8 mouse cellular contexts compared by ENCODE assay signal in the genomic region with DNA sequence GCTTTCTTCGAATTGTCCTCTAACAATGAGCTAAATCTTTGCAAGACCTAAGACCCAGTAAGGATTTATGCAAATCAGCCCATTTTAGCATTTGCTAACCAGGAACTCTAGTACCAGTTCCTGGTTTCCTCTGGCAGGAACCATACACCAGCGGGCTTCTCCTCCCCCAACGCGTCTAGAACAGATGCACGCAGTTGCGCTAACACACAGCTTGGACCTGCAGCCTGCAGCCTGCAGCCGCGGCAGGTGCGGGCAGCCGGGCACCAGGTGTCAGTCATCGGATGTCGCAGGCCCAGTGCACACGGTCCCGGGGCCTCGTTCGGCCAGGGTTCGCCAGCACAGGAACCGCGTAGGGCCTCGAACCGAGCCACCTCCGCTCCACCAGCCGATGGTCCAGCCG. TPM values are rescaled to one million over a fixed set of nuclear protein-coding genes. Genes with fewer than 3 reads are reported as not detected.
DNase-seq lines count a peak whose midpoint lies in the region; ATAC-seq and TF ChIP-seq lines count a peak whose summit lies in the region.

No protein-coding gene starts in this region.

- no peak for TF ChIP-seq CTCF in kidney, adult 2 months (conservative IDR thresholded peaks at IDR 0.05; ENCODE audit: insufficient read depth, insufficient read length, low read depth, low read length)
- TF ChIP-seq CTCF in MEL (IDR thresholded peaks at IDR 0.05 in 2 of 3, conservative IDR thresholded peaks at IDR 0.05 in 1 of 3; ENCODE audit: control insufficient read depth in 1 of 3, insufficient read depth in 1 of 3, low read depth in 2 of 3, low read length in 3 of 3, poor library complexity in 1 of 3, severe bottlenecking in 1 of 3) = no peak

- H3K4me2 ChIP-seq in forebrain, embryonic 11.5 days (ENCODE audit: low read depth, low read length, severe bottlenecking) = peak overlapping the region; percentile 76
- H3K4me2 ChIP-seq in limb, embryonic 12.5 days = peak overlapping the region; percentile 79
- peak overlapping the region; percentile 61 for H3K4me2 ChIP-seq in midbrain, embryonic 14.5 days (ENCODE audit: low read length)

- peak overlapping the region; percentile 99 for H3K27ac ChIP-seq in kidney, adult 2 months (ENCODE audit: insufficient read depth, low read depth, low read length)
- H3K27ac ChIP-seq in MEL (ENCODE audit: control insufficient read depth, low read depth, low read length) = peak overlapping the region; percentile 33
- peak overlapping the region; percentile 91; the same call in 1 of the 2 replicates for H3K27ac ChIP-seq in forebrain, embryonic 11.5 days (ENCODE audit: low read depth, low read length)
- H3K27ac ChIP-seq in limb, embryonic 12.5 days = peak overlapping the region; percentile 95
- H3K27ac ChIP-seq in midbrain, embryonic 14.5 days (replicated peaks; ENCODE audit: low read depth, low read length) = peak overlapping the region; percentile 97

- TF ChIP-seq RAD21 in MEL (IDR thresholded peaks at IDR 0.05; ENCODE audit: low read depth, low read length) = no peak

- peaks cover 24% of the 10 kb centered on the region for H3K79me2 ChIP-seq in MEL (ENCODE audit: control insufficient read depth, insufficient read depth, low read length, poor library complexity)

- peak overlapping the region; percentile 98 for H3K4me3 ChIP-seq in kidney, adult 2 months (ENCODE audit: insufficient read depth, low read depth, low read length)
- H3K4me3 ChIP-seq in MEL (ENCODE audit: control insufficient read depth in 1 of 2, insufficient read depth in 1 of 2, low read depth in 2 of 2, low read length in 2 of 2) = peak overlapping the region; percentile 77 to 97
- H3K4me3 ChIP-seq in forebrain, embryonic 11.5 days (ENCODE audit: low read depth, low read length) = peak overlapping the region; percentile 92
- H3K4me3 ChIP-seq in limb, embryonic 12.5 days (replicated peaks) = peak overlapping the region; percentile 89
- peak overlapping the region; percentile 100 for H3K4me3 ChIP-seq in midbrain, embryonic 14.5 days (replicated peaks; ENCODE audit: low read depth, low read length)

- no peaks in the 10 kb centered on the region for H3K27me3 ChIP-seq in kidney, adult 2 months (replicated peaks; ENCODE audit: control insufficient read depth, insufficient read depth, low read length)
- no peaks in the 10 kb centered on the region for H3K27me3 ChIP-seq in MEL (ENCODE audit: control insufficient read depth in 1 of 2, insufficient read depth in 2 of 2, low read length in 2 of 2)
- no peaks in the 10 kb centered on the region for H3K27me3 ChIP-seq in forebrain, embryonic 11.5 days (ENCODE audit: control insufficient read depth, insufficient read depth, low read length)
- H3K27me3 ChIP-seq in limb, embryonic 12.5 days = no peaks in the 10 kb centered on the region
- no peaks in the 10 kb centered on the region for H3K27me3 ChIP-seq in midbrain, embryonic 14.5 days (ENCODE audit: control insufficient read depth, insufficient read depth, low read length)

- DNase-seq in kidney, adult 2 months = no peak
- DNase-seq in kidney, adult 8-10 months = no peak
- peak; percentile 72 for DNase-seq in MEL (ENCODE audit: low read depth, low spot score)
- DNase-seq in forebrain, embryonic 11.5 days (ENCODE audit: low spot score) = no peak
- DNase-seq in midbrain, embryonic 14.5 days = peak; percentile 66
- DNase-seq in ovary, postnatal 10 days (ENCODE audit: low spot score) = no peak
- DNase-seq in cerebellum, adult 8-10 months = no peak

- H3K9ac ChIP-seq in MEL (ENCODE audit: control insufficient read depth, low read depth, low read length, poor library complexity, severe bottlenecking) = peak overlapping the region; percentile 74
- peak overlapping the region; percentile 89 for H3K9ac ChIP-seq in forebrain, embryonic 11.5 days (ENCODE audit: low read length)
- H3K9ac ChIP-seq in limb, embryonic 12.5 days (replicated peaks) = peak overlapping the region; percentile 87
- H3K9ac ChIP-seq in midbrain, embryonic 14.5 days (replicated peaks; ENCODE audit: low read length) = peak overlapping the region; percentile 93

- no peaks in the 10 kb centered on the region for H3K9me3 ChIP-seq in MEL (replicated peaks; ENCODE audit: insufficient read depth, low read length)
- no peaks in the 10 kb centered on the region for H3K9me3 ChIP-seq in forebrain, embryonic 11.5 days (ENCODE audit: control insufficient read depth, low read length)
- no peaks in the 10 kb centered on the region for H3K9me3 ChIP-seq in limb, embryonic 12.5 days
- no peaks in the 10 kb centered on the region for H3K9me3 ChIP-seq in midbrain, embryonic 14.5 days (ENCODE audit: control insufficient read depth, low read length)

- H3K36me3 ChIP-seq in kidney, adult 2 months (ENCODE audit: control insufficient read depth, insufficient read depth, low read length) = peaks cover 3% of the 10 kb centered on the region; the same call in 1 of the 2 replicates
- peaks cover 10 to 12% of the 10 kb centered on the region in 2 experiments for H3K36me3 ChIP-seq in MEL (ENCODE audit: control insufficient read depth in 1 of 2, insufficient read depth in 2 of 2, low read length in 2 of 2)
- H3K36me3 ChIP-seq in forebrain, embryonic 11.5 days (ENCODE audit: control insufficient read depth, insufficient read depth, low read length) = no peaks in the 10 kb centered on the region; the same call in 1 of the 2 replicates
- H3K36me3 ChIP-seq in limb, embryonic 12.5 days = peaks cover 65% of the 10 kb centered on the region
- peaks cover 18% of the 10 kb centered on the region for H3K36me3 ChIP-seq in midbrain, embryonic 14.5 days (ENCODE audit: control insufficient read depth, insufficient read depth, low read length)

- no peak for TF ChIP-seq POLR2A in kidney, adult 2 months (IDR thresholded peaks at IDR 0.05; ENCODE audit: low read depth, low read length)
- TF ChIP-seq POLR2A in MEL (IDR thresholded peaks at IDR 0.05; ENCODE audit: control insufficient read depth in 1 of 2, insufficient read depth in 1 of 2, low read depth in 1 of 2, low read length in 2 of 2, poor library complexity in 1 of 2) = no peak; a peak in 2 of 4 replicates

- H3K4me1 ChIP-seq in kidney, adult 2 months (ENCODE audit: control insufficient read depth, insufficient read depth, low read length) = peaks cover 32% of the 10 kb centered on the region
- peaks cover 0 to 10% of the 10 kb centered on the region in 2 experiments; a peak in 3 of 4 replicates for H3K4me1 ChIP-seq in MEL (ENCODE audit: control insufficient read depth in 1 of 2, insufficient read depth in 2 of 2, low read length in 2 of 2)
- peaks cover 14% of the 10 kb centered on the region; the same call in 1 of the 2 replicates for H3K4me1 ChIP-seq in forebrain, embryonic 11.5 days (replicated peaks; ENCODE audit: control insufficient read depth, insufficient read depth, low read length)
- peaks cover 50% of the 10 kb centered on the region for H3K4me1 ChIP-seq in limb, embryonic 12.5 days (replicated peaks)
- H3K4me1 ChIP-seq in midbrain, embryonic 14.5 days (ENCODE audit: control insufficient read depth, insufficient read depth, low read length) = peaks cover 16% of the 10 kb centered on the region

- TF ChIP-seq EP300 in MEL (IDR thresholded peaks at IDR 0.05; ENCODE audit: low read depth in 1 of 2, low read length in 2 of 2) = no peak

- 1% methylated on average over 24 of the region's 24 CpGs for WGBS in kidney, adult 2 months
- 1% methylated on average over 24 of the region's 24 CpGs for WGBS in forebrain, embryonic 11.5 days
- WGBS in limb, embryonic 12.5 days = 1% methylated on average over 24 of the region's 24 CpGs
- 1% methylated on average over 24 of the region's 24 CpGs for WGBS in midbrain, embryonic 14.5 days

- no peak; the same call in 1 of the 2 replicates for ATAC-seq in forebrain, embryonic 11.5 days (replicated peaks; ENCODE audit: low FRiP score)
- ATAC-seq in limb, embryonic 12.5 days (ENCODE audit: insufficient number of reproducible peaks, insufficient read depth, low FRiP score, low TSS enrichment, low read depth) = peak; percentile 55
- ATAC-seq in midbrain, embryonic 14.5 days (ENCODE audit: low FRiP score, low TSS enrichment) = peak; percentile 77

TF ChIP-seq in MEL, 35 proteins besides CTCF, POLR2A, EP300 and RAD21:
- TF ChIP-seq MXI1 (IDR thresholded peaks at IDR 0.05; ENCODE audit: low read depth, low read length) = 0 out of 2 replicates have a peak, but pooled peaks have one; percentile 12
- no peak for TF ChIP-seq NRF1 (IDR thresholded peaks at IDR 0.05; ENCODE audit: insufficient read depth, low read depth, low read length, poor library complexity, severe bottlenecking)
- TF ChIP-seq ELF1 (IDR thresholded peaks at IDR 0.05; ENCODE audit: low read depth, low read length) = peak; percentile 54; the same call in 1 of the 2 replicates

RNA-seq across cellular contexts. Expression of a gene that starts 12.4 kb away (rescaled TPM):
- 2.8 and 4.3 TPM in 2 replicates for polyA plus RNA-seq in kidney, adult 2 months (2012; rRNA removed)
- 0.65 and 0.69 TPM in 2 replicates for total RNA-seq in MEL (2012; rRNA removed)
- under 1 TPM in 1 of 2 experiments, not detected in 1; 0.79 TPM for polyA plus RNA-seq in MEL (2012; ENCODE audit: insufficient read depth in 1 of 2, insufficient read length in 2 of 2, low read depth in 1 of 2, low replicate concordance in 2 of 2, missing spikeins in 1 of 2)
- 2.8 and 4.0 TPM in 2 replicates for polyA plus RNA-seq in forebrain, embryonic 11.5 days (2014; fragmentation: Nextera tagmentation; extraction: Ambion mirVana)
- polyA plus RNA-seq in limb, embryonic 12.5 days (2016; fragmentation: Nextera tagmentation; extraction: Ambion mirVana) = 7.6 and 8.6 TPM in 2 replicates
- 0.85 and 1.3 TPM in 2 replicates for polyA plus RNA-seq in midbrain, embryonic 14.5 days (2014; fragmentation: Nextera tagmentation; extraction: Ambion mirVana)

RNA-seq across cellular contexts. Expression of a gene that starts 12.7 kb away (rescaled TPM):
- polyA plus RNA-seq in kidney, adult 2 months (2012; rRNA removed) = 119 and 160 TPM in 2 replicates
- total RNA-seq in MEL (2012; rRNA removed) = 112 and 113 TPM in 2 replicates
- 100 to 1,000 TPM in 1 of 2 experiments, not detected in 1; 130 TPM for polyA plus RNA-seq in MEL (2012; ENCODE audit: insufficient read depth in 1 of 2, insufficient read length in 2 of 2, low read depth in 1 of 2, low replicate concordance in 2 of 2, missing spikeins in 1 of 2)
- polyA plus RNA-seq in forebrain, embryonic 11.5 days (2014; fragmentation: Nextera tagmentation; extraction: Ambion mirVana) = 372 and 395 TPM in 2 replicates
- polyA plus RNA-seq in limb, embryonic 12.5 days (2016; fragmentation: Nextera tagmentation; extraction: Ambion mirVana) = 586 and 602 TPM in 2 replicates
- polyA plus RNA-seq in midbrain, embryonic 14.5 days (2014; fragmentation: Nextera tagmentation; extraction: Ambion mirVana) = 72.1 and 109 TPM in 2 replicates

Comparison
In these comparisons a context has a peak if more than half of its experiments do, and no peak if none do; other contexts are left out.
1. DNase-seq: peak in MEL (single experiment) and midbrain, embryonic 14.5 days (single experiment); none in kidney, adult 2 months (single experiment), kidney, adult 8-10 months (0 of 2), forebrain, embryonic 11.5 days (single experiment), ovary, postnatal 10 days (single experiment) and cerebellum, adult 8-10 months (single experiment).
2. H3K27ac ChIP-seq: peak in every context shown above with its lines; median percentile 99 in kidney, adult 2 months; 97 in midbrain, embryonic 14.5 days; 95 in limb, embryonic 12.5 days; 91 in forebrain, embryonic 11.5 days; 33 in MEL.
3. Peak in every context shown above with its lines, with median percentiles within 50 percentile points of each other: H3K4me3 ChIP-seq, H3K9ac ChIP-seq and H3K4me2 ChIP-seq.